8 mouse cellular contexts compared by ENCODE assay signal in genomic region chr12:34907506-34907850, GRCm38 (mm10). TPM values are rescaled to one million over a fixed set of nuclear protein-coding genes. Genes with fewer than 3 reads are reported as not detected.
A peak's percentile ranks its signal among the peaks of the same experiment; 100 is the strongest.
DNase-seq lines count a peak whose midpoint lies in the region; ATAC-seq lines count a peak whose summit lies in the region.

No protein-coding gene starts in this region.

- H3K4me2 ChIP-seq in kidney, embryonic 14.5 days (replicated peaks; ENCODE audit: low read depth, low read length), result peak overlapping the region; percentile 95
- peak overlapping the region; percentile 78 for H3K4me2 ChIP-seq in forebrain, embryonic 16.5 days (ENCODE audit: low read length)
- H3K4me2 ChIP-seq in neural tube, embryonic 13.5 days, result peak overlapping the region; percentile 76

- H3K9me3 ChIP-seq in kidney, embryonic 14.5 days (ENCODE audit: control insufficient read depth, low read length), result no peaks in the 10 kb centered on the region
- H3K9me3 ChIP-seq in forebrain, embryonic 16.5 days (ENCODE audit: control insufficient read depth, low read length), result no peaks in the 10 kb centered on the region
- no peaks in the 10 kb centered on the region for H3K9me3 ChIP-seq in limb, embryonic 10.5 days (replicated peaks)
- no peaks in the 10 kb centered on the region for H3K9me3 ChIP-seq in neural tube, embryonic 13.5 days

- H3K4me3 ChIP-seq in kidney, embryonic 14.5 days (ENCODE audit: low read length), result peak overlapping the region; percentile 72
- H3K4me3 ChIP-seq in forebrain, embryonic 16.5 days (replicated peaks; ENCODE audit: low read length), result peak overlapping the region; percentile 84
- peak overlapping the region; percentile 85 for H3K4me3 ChIP-seq in limb, embryonic 10.5 days
- peak overlapping the region; percentile 69 for H3K4me3 ChIP-seq in neural tube, embryonic 13.5 days

- peak overlapping the region; percentile 64 for H3K9ac ChIP-seq in kidney, embryonic 14.5 days (ENCODE audit: low read depth, low read length)
- peak overlapping the region; percentile 83 for H3K9ac ChIP-seq in forebrain, embryonic 16.5 days (replicated peaks; ENCODE audit: low read depth, low read length)
- H3K9ac ChIP-seq in neural tube, embryonic 13.5 days, result peak overlapping the region; percentile 83

- no peaks in the 10 kb centered on the region for H3K36me3 ChIP-seq in kidney, embryonic 14.5 days (ENCODE audit: control insufficient read depth, insufficient read depth, low read length)
- H3K36me3 ChIP-seq in forebrain, embryonic 16.5 days (ENCODE audit: control insufficient read depth, insufficient read depth), result no peaks in the 10 kb centered on the region
- no peaks in the 10 kb centered on the region for H3K36me3 ChIP-seq in limb, embryonic 10.5 days
- H3K36me3 ChIP-seq in neural tube, embryonic 13.5 days, result no peaks in the 10 kb centered on the region

- H3K27me3 ChIP-seq in kidney, embryonic 14.5 days (ENCODE audit: control insufficient read depth, insufficient read depth, low read length), result peaks cover 16% of the 10 kb centered on the region
- peaks cover 7% of the 10 kb centered on the region; the same call in 1 of the 2 replicates for H3K27me3 ChIP-seq in forebrain, embryonic 16.5 days (replicated peaks; ENCODE audit: control insufficient read depth, insufficient read depth, low read length)
- H3K27me3 ChIP-seq in limb, embryonic 10.5 days (ENCODE audit: low read depth, poor library complexity, severe bottlenecking), result peaks cover 43% of the 10 kb centered on the region
- H3K27me3 ChIP-seq in neural tube, embryonic 13.5 days, result peaks cover 22% of the 10 kb centered on the region

- peak; percentile 54 for ATAC-seq in kidney, embryonic 14.5 days (ENCODE audit: low FRiP score, low TSS enrichment)
- ATAC-seq in cerebellum, adult (ENCODE audit: insufficient number of reproducible peaks, low FRiP score, low TSS enrichment), result peak; percentile 76
- peak; percentile 83 for ATAC-seq in forebrain, embryonic 16.5 days
- peak; percentile 77 for ATAC-seq in neural tube, embryonic 13.5 days (ENCODE audit: low read depth)

- H3K27ac ChIP-seq in kidney, embryonic 14.5 days (ENCODE audit: low read depth, low read length), result no peak overlapping the region
- peak overlapping the region; percentile 63 for H3K27ac ChIP-seq in forebrain, embryonic 16.5 days (ENCODE audit: low read length)
- H3K27ac ChIP-seq in limb, embryonic 10.5 days, result no peak overlapping the region
- H3K27ac ChIP-seq in neural tube, embryonic 13.5 days (replicated peaks), result peak overlapping the region; percentile 81

- DNase-seq in kidney, postnatal 25 days, result no peak
- no peak for DNase-seq in limb, embryonic 10.5 days (ENCODE audit: low spot score)
- DNase-seq in spleen, postnatal 4 days (ENCODE audit: low spot score in 2 of 2), result no peak
- DNase-seq in T-cell, adult 2 months (ENCODE audit: low spot score), result no peak

- 4% methylated on average over 10 of the region's 10 CpGs for WGBS in kidney, embryonic 14.5 days
- WGBS in forebrain, embryonic 16.5 days, result 3% methylated on average over 10 of the region's 10 CpGs
- 2% methylated on average over 10 of the region's 10 CpGs for WGBS in limb, embryonic 10.5 days
- WGBS in neural tube, embryonic 13.5 days, result 3% methylated on average over 10 of the region's 10 CpGs

- H3K4me1 ChIP-seq in kidney, embryonic 14.5 days (ENCODE audit: control insufficient read depth, insufficient read depth, low read length), result no peaks in the 10 kb centered on the region
- H3K4me1 ChIP-seq in forebrain, embryonic 16.5 days (replicated peaks; ENCODE audit: control insufficient read depth, insufficient read depth, low read length), result peaks cover 7% of the 10 kb centered on the region
- peaks cover 14% of the 10 kb centered on the region for H3K4me1 ChIP-seq in limb, embryonic 10.5 days
- H3K4me1 ChIP-seq in neural tube, embryonic 13.5 days (replicated peaks), result peaks cover 13% of the 10 kb centered on the region

RNA-seq across cellular contexts. Expression of gene Hdac9, which starts 9.4 kb away (rescaled TPM):
- polyA plus RNA-seq in kidney, embryonic 14.5 days (2014; fragmentation: Nextera tagmentation; extraction: Ambion mirVana), result 4.6 and 5.3 TPM in 2 replicates
- polyA plus RNA-seq in forebrain, embryonic 16.5 days (2015; fragmentation: Nextera tagmentation; extraction: Ambion mirVana), result 13.6 and 16.4 TPM in 2 replicates
- polyA plus RNA-seq in limb, embryonic 10.5 days (2016; fragmentation: Nextera tagmentation; extraction: Ambion mirVana), result 3.4 and 4.2 TPM in 2 replicates
- polyA plus RNA-seq in neural tube, embryonic 13.5 days (2015; fragmentation: Nextera tagmentation; extraction: Ambion mirVana), result 9.6 and 10.3 TPM in 2 replicates

Comparison
In these comparisons a context has a peak if more than half of its experiments do, and no peak if none do; other contexts are left out.
1. H3K27ac ChIP-seq: peak in forebrain, embryonic 16.5 days (single experiment) and neural tube, embryonic 13.5 days (single experiment); none in kidney, embryonic 14.5 days (single experiment) and limb, embryonic 10.5 days (single experiment).
2. Peak in every context shown above with its lines, with median percentiles within 50 percentile points of each other: ATAC-seq, H3K4me2 ChIP-seq, H3K4me3 ChIP-seq and H3K9ac ChIP-seq.